Mouse (Mus musculus): ENCODE measurements at regions not wholly inside any gene's neighbourhood (a gene's known extent, or its start where the extent isn't known, plus 50 kb on each side); places are given as distances from the start of the nearest gene placed in this dataset.

DNA sequence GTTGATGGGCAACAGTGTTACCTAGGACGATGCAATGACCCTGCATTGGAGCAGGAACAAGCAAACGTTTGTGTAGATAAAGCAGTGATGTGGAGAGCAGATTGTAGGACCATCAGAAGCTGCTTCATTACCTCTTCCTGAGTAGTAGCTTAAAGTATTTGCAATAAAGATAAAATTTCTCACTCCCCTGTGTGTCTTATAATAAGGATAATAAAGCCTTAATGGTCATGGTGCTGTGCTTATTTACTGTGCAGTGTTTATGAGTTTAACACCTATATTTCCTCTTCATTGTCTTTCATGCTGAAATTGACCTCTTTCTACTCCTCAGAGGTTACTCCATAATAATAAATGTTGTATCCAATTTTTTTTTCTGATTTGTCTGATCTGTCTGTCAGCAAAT, 1146.3 kb upstream of the Cdh20 start:
- peak; percentile 53; the same call in 1 of the 2 replicates for ATAC-seq (ENCODE audit: low read depth)
- no peak overlapping the region for H3K4me2 ChIP-seq
- H3K27ac ChIP-seq (replicated peaks) = no peak overlapping the region
- no peaks in the 10 kb centered on the region for H3K27me3 ChIP-seq
- H3K9me3 ChIP-seq = no peaks in the 10 kb centered on the region
- H3K4me1 ChIP-seq (replicated peaks) = no peaks in the 10 kb centered on the region
- H3K4me3 ChIP-seq = no peak overlapping the region
- 53% methylated on average over 2 of the region's 2 CpGs for WGBS
- no peaks in the 10 kb centered on the region for H3K36me3 ChIP-seq
- no peak overlapping the region for H3K9ac ChIP-seq

DNA sequence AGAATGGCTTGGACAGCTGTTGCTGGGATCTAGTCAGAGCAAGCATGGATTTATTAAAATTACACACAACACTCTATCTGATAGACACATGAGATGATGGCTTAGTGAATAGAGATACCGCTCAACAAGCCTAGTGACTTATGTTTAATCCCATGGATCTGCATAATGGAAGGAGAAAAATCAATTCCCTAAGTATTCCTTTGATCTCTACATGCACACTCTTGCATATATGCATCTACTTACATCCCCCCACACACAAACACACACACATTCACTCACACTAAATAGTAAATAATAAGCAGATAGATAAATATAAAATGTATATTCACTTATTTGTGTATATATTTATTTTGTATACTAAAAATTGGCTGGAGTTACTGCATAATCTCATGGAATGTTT, 1123.0 kb upstream of the Cdh20 start:
- H3K4me3 ChIP-seq = no peak overlapping the region
- no peaks in the 10 kb centered on the region for H3K27me3 ChIP-seq
- no peaks in the 10 kb centered on the region for H3K9me3 ChIP-seq
- ATAC-seq (ENCODE audit: low read depth) = no peak
- no peak overlapping the region for H3K27ac ChIP-seq (replicated peaks)
- H3K4me1 ChIP-seq (replicated peaks) = no peaks in the 10 kb centered on the region
- no peak overlapping the region for H3K4me2 ChIP-seq
- WGBS = 87% methylated on average over 1 of the region's 1 CpGs
- H3K9ac ChIP-seq = no peak overlapping the region
- H3K36me3 ChIP-seq = no peaks in the 10 kb centered on the region

Measured in neural tube, embryonic 13.5 days (tissue).